Mouse (Mus musculus) bone marrow, adult 2 months (tissue): ENCODE measurements around the gene Gpr137. TPM values are rescaled to one million over a fixed set of nuclear protein-coding genes. Genes with fewer than 3 reads are reported as not detected.

Experiments
- H3K27ac ChIP-seq: fragments of 200-500 bp; 2 replicates; pipeline ENCODE4 v1.5.1; 2012; ENCODE audit warnings: low read depth, mild to moderate bottlenecking, control low read depth, inconsistent platforms, low read length; ENCODE audit not compliant: control insufficient read depth, poor library complexity, insufficient read depth
- H3K4me1 ChIP-seq: fragments of 200-500 bp; 2 replicates; pipeline ENCODE4 v1.6.1; 2011; ENCODE audit warnings: low read length; ENCODE audit not compliant: control insufficient read depth, insufficient read depth
- H3K4me3 ChIP-seq: fragments of 200-500 bp; replicated peaks from 2 replicates; pipeline ENCODE3; 2011; ENCODE audit warnings: mild to moderate bottlenecking, low read depth, low read length, control low read depth; ENCODE audit not compliant: control insufficient read depth
- CTCF ChIP-seq: fragments of 200-500 bp; IDR thresholded peaks from 2 replicates; pipeline ENCODE4 v1.5.1; 2011; ENCODE audit warnings: low read length, control low read depth; ENCODE audit not compliant: control insufficient read depth, insufficient read depth
- POLR2A ChIP-seq: fragments of 200-500 bp; IDR thresholded peaks from 2 replicates; pipeline ENCODE4 v1.6.1; 2011; ENCODE audit warnings: low read depth, mild to moderate bottlenecking, control low read depth, low read length, borderline replicate concordance; ENCODE audit not compliant: control insufficient read depth
- WGBS: fragments of 180-500 bp; shearing (Covaris S2); methylation state at CpG from one replicate; pipeline ENCODE4 v1.1.7; 2018; 5-methylcytosine and 5-hydroxymethylcytosine counted together
- polyA plus RNA-seq: library from polyadenylated mRNA; stranded (reverse); fragments of >200 nt; gene quantifications from 2 replicates; pipeline ENCODE4 v1.2.4, GENCODE M21; 2011; ENCODE audit warnings: low replicate concordance; ENCODE audit not compliant: missing spikeins, insufficient read depth, insufficient read length

Gpr137 gene
- polyA plus RNA-seq, 1 experiment: 31.9 TPM

DNA sequence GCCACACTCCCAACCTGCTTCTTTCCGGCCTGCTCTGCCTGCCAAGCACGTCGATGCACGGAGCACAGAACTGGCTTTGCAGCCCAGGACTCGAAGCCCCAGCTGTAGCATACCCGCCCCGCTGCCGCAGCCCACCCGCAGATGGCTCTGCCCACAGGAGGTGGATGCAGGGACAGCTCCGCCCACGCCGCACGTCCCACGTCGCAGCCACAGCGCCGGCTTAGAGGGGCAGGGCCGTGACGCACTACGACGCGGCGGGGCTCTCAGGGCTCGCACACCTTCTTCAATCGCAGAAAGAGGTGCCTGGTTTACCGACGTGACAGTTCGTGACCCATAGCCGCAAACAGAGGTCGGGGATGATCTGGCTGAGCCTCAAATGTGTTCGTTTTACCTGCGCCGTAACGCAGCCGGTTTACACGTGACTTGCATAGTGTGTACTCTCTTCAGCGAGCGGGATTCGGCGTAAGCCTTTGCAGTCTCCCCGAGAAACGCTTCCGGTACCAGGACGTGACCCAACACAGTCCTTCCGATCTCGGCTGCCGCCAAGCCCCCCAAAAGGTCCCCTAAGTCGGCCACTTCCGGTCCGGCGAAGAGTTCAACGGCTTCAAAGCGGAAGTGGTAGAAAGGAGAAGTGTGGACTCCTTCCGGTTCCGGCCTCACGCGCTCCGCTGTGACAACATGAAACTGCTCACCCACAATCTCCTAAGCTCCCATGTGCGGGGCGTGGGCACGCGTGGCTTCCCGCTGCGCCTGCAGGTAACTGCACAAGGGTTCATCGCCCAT is 32.6 kb downstream of the Gpr137 start, which contains the start of the genes Trmt112 and Prdx5:
Gene Trmt112, plus strand, starts transcription at position 192 of the 783 bp plus-strand sequence.
Gene Prdx5, minus strand, starts transcription at position 600 of the 783 bp plus-strand sequence.
- peak within 1 kb of the TSS; percentile 97 for H3K27ac ChIP-seq
- peak; percentile 93; the same call in 1 of the 2 replicates for TF ChIP-seq POLR2A
- no peak for TF ChIP-seq CTCF
- peak within 1 kb of the TSS; percentile 86 for H3K4me3 ChIP-seq
- under 1% methylated on average over 65 of the region's 65 CpGs for WGBS
- H3K4me1 ChIP-seq: no peaks in the 10 kb centered on the region; the same call in 1 of the 2 replicates

- Histone ChIP-seq H3K4me1 (no peaks in the 10 kb centered on the region; the same call in 1 of the 2 replicates), H3K4me3 (peak overlapping the region; percentile 86), H3K27ac (peak overlapping the region; percentile 97)
- 2% methylated on average over 11 of the region's 11 CpGs for WGBS
- no peak for TF ChIP-seq CTCF
Measured at GRCm38 (mm10) chr19:6909021-6909420, 33.3 kb downstream of the Gpr137 start.

DNA sequence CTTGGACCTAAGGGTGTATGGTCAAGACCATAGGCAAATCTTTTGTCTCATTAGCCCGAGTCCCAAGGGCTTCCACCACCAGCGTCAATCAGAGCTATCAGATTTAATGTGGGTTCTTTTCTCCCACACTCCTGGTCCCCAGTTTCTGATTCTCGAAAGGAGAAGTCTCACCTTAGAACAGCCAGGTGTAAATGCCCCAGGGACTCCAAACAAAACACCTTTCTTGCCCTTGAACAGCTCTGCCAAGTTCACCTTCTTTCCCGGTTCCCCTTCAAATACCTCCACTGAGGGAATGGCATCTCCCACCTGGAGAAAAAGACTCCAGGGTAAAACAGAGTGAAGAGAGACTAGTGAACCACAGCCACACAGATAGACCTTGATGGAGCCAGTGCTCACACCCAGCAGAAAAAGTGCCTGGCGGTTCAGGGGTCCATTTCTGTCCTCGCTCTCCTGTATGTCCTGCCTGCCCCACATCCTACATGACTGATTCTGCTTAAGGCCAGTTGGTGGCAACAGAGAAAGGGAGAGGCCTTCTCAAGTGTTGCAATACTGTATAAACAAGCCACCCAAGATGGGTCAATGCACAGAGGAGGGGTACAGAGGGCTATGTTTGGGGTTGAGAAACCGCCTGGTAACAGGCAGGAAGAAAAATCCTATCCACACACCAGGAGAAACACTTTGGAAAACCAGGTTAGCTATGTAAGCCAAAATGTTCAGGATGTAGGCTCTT is 34.3 kb downstream of the Gpr137 start:
- no peaks in the 10 kb centered on the region; the same call in 1 of the 2 replicates for H3K4me1 ChIP-seq
- peak overlapping the region; percentile 78 for H3K27ac ChIP-seq
- TF ChIP-seq POLR2A: no peak
- TF ChIP-seq CTCF: no peak
- WGBS: 45% methylated on average over 7 of the region's 7 CpGs
- H3K4me3 ChIP-seq: peak overlapping the region; percentile 72

DNA sequence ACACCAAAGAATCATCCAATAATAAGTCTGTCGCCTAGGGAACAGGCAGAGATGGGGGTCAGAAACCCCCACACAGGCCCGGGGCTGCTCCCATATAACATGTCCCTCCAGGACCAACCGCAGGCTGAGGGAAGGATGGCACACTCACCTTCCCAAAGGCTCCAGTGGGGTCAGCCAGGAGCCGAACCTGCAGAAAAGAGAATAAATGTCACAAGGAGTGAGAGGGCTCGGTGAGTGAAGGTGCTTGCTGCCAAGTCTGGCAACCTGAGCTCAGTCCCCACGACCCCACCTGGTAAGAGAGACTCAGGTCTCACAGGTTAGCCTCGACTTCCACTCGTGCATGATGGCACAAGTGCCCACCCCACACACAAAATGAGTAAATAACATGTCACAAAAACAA is 35.2 kb downstream of the Gpr137 start:
- Histone ChIP-seq H3K27ac (peak overlapping the region; percentile 58), H3K4me3 (peak overlapping the region; percentile 72), H3K4me1 (no peaks in the 10 kb centered on the region; the same call in 1 of the 2 replicates)
- TF ChIP-seq CTCF (no peak), POLR2A (no peak)
- WGBS: 73% methylated on average over 8 of the region's 8 CpGs

DNA sequence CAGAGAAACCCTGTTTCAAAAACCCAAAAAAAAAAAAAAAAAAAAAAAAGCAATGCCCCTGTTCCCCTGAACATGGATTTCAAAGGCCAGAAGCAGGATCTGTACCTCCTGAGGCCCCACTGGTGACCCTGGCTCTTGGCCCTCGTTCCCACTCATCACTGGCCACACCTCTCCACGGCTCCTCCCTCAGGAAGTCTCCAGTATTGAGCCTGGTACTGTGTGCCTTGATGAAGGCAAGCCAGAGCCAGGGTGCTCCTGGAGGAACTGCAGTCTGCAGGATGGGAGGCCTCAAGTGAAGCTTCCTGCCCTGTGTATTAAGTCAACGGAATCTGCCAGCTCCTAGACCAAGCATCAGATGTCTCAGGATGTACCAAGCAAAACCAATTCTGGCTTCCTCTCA is 36.1 kb downstream of the Gpr137 start:
- 61% methylated on average over 3 of the region's 3 CpGs for WGBS
- TF ChIP-seq CTCF (no peak), POLR2A (no peak)
- Histone ChIP-seq H3K27ac (no peak overlapping the region), H3K4me3 (no peak overlapping the region), H3K4me1 (no peaks in the 10 kb centered on the region; the same call in 1 of the 2 replicates)

GRCm38 (mm10) chr19:6905498-6906159 is 36.7 kb downstream of the Gpr137 start:
- no peak for TF ChIP-seq POLR2A
- no peak for TF ChIP-seq CTCF

GRCm38 (mm10) chr19:6904846-6905245 is 37.4 kb downstream of the Gpr137 start:
- Histone ChIP-seq H3K4me3 (no peak overlapping the region), H3K27ac (no peak overlapping the region), H3K4me1 (no peaks in the 10 kb centered on the region; the same call in 1 of the 2 replicates)
- TF ChIP-seq POLR2A (no peak), CTCF (no peak)
- 80% methylated on average over 2 of the region's 2 CpGs for WGBS

More at GRCm38 (mm10) chr19:6905498-6906159, 36.7 kb downstream of the Gpr137 start:
- H3K27ac ChIP-seq: no peak overlapping the region
- WGBS: 84% methylated on average over 11 of the region's 11 CpGs
- no peaks in the 10 kb centered on the region; the same call in 1 of the 2 replicates for H3K4me1 ChIP-seq
- H3K4me3 ChIP-seq: no peak overlapping the region

GRCm38 (mm10) chr19:6903031-6903430 is 39.2 kb downstream of the Gpr137 start:
- H3K4me3 ChIP-seq: no peak overlapping the region
- no peak overlapping the region for H3K27ac ChIP-seq
- TF ChIP-seq CTCF: no peak
- no peak for TF ChIP-seq POLR2A
- no peaks in the 10 kb centered on the region; the same call in 1 of the 2 replicates for H3K4me1 ChIP-seq
- 88% methylated on average over 1 of the region's 1 CpGs for WGBS
